Mouse (Mus musculus) embryonic facial prominence, embryonic 14.5 days (tissue): ENCODE measurements at regions not wholly inside any gene's neighbourhood (a gene's known extent, or its start where the extent isn't known, plus 50 kb on each side); places are given as distances from the start of the nearest gene placed in this dataset.
A peak's percentile ranks its signal among the peaks of the same experiment; 100 is the strongest.

Experiments
- ATAC-seq: fragments of 200-750 bp; cut with Nextera tagmentation; 2 replicates; pipeline ENCODE4 v1.8.0; 2017; ENCODE audit warnings: low read depth, moderate number of reproducible peaks, moderate TSS enrichment
- DNase-seq: peaks from one replicate; pipeline ENCODE4 v3.0.0-alpha.2; 2015; ENCODE audit warnings: low spot score
- H3K27ac ChIP-seq: fragments of 300-500 bp; sonication (generic); replicated peaks from 2 replicates; pipeline ENCODE4 v1.5.1; 2014; ENCODE audit warnings: low read depth, mild to moderate bottlenecking, low read length, moderate library complexity
- H3K27me3 ChIP-seq: fragments of 300-500 bp; sonication (generic); replicated peaks from 2 replicates; pipeline ENCODE4 v1.6.1; 2014; ENCODE audit warnings: low read length; ENCODE audit not compliant: control insufficient read depth, insufficient read depth
- H3K36me3 ChIP-seq: fragments of 300-500 bp; sonication (generic); 2 replicates; pipeline ENCODE4 v1.6.1; 2014; ENCODE audit warnings: low read length, mixed read lengths; ENCODE audit not compliant: control insufficient read depth, insufficient read depth
- H3K4me1 ChIP-seq: fragments of 300-500 bp; sonication (generic); 2 replicates; pipeline ENCODE4 v1.6.1; 2014; ENCODE audit warnings: antibody characterized with exemption, low read length; ENCODE audit not compliant: control insufficient read depth, insufficient read depth
- H3K4me2 ChIP-seq: fragments of 300-500 bp; sonication (generic); 2 replicates; pipeline ENCODE4 v1.6.1; 2014; ENCODE audit warnings: low read depth, mild to moderate bottlenecking, low read length, moderate library complexity, mixed read lengths
- H3K4me3 ChIP-seq: fragments of 300-500 bp; sonication (generic); 2 replicates; pipeline ENCODE4 v1.5.1; 2014; ENCODE audit warnings: low read depth, mild to moderate bottlenecking, low read length
- H3K9ac ChIP-seq: fragments of 300-500 bp; sonication (generic); 2 replicates; pipeline ENCODE4 v1.6.1; 2014; ENCODE audit warnings: low read depth, mild to moderate bottlenecking, low read length, moderate library complexity, mixed read lengths
- H3K9me3 ChIP-seq: fragments of 300-500 bp; sonication (generic); 2 replicates; pipeline ENCODE4 v1.6.1; 2016; ENCODE audit warnings: low read length; ENCODE audit not compliant: control insufficient read depth
- WGBS: fragments of 180-500 bp; shearing (Covaris S2); extraction: QIAGEN DNeasy Blood & Tissue Kit; methylation state at CpG from one replicate; pipeline ENCODE4 v1.1.7; 2014; 5-methylcytosine and 5-hydroxymethylcytosine counted together

GRCm38 (mm10) chr14:80265081-80265480 lies 281.2 kb downstream of the Olfm4 start:
- Histone ChIP-seq H3K27me3 (no peaks in the 10 kb centered on the region), H3K4me2 (no peak overlapping the region), H3K9ac (no peak overlapping the region), H3K27ac (no peak overlapping the region), H3K4me3 (no peak overlapping the region), H3K36me3 (no peaks in the 10 kb centered on the region), H3K4me1 (no peaks in the 10 kb centered on the region; the same call in 1 of the 2 replicates), H3K9me3 (no peaks in the 10 kb centered on the region)
- 69% methylated on average over 7 of the region's 7 CpGs for WGBS
- ATAC-seq (no peak), DNase-seq (no peak)

DNA sequence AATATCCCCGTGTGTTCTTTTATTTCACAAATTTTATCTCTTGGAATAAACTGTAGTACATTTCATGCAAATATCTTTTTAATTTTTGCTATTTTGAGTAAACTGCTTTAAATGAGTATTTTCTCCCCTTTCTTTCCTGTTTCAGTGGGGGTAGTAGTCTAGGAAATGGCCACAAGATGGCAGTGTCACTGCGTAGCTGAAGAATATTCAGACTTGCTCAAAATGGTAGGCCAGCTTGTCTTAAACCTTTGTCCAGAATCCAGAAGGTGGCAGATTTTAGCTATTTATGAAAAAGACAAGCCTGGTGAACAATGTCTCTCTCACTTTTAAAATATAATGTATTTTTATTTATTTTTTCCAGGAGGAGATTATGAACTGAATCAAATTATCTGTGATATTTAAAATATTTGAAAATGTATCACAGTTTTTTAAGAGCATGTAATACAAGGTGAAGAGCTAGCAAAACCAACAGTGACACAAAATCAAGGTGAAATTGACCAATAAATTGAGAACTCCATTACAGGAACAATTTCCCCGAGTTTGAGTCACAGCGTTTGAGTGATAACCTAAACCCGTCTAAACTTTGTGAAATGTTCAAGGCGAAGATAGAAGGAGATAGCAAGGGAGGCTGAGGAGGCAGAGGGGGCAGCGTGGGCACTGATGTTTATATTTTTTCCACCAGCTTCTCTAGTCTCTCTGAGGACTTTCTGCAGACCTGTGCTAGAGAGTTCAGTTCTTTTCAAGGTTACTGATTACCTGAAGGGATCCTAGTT lies 285.5 kb downstream of the Olfm4 start:
- Histone ChIP-seq H3K4me1 (no peaks in the 10 kb centered on the region; the same call in 1 of the 2 replicates), H3K36me3 (no peaks in the 10 kb centered on the region), H3K4me3 (no peak overlapping the region), H3K4me2 (no peak overlapping the region), H3K27ac (no peak overlapping the region), H3K9me3 (no peaks in the 10 kb centered on the region), H3K27me3 (no peaks in the 10 kb centered on the region), H3K9ac (no peak overlapping the region)
- DNase-seq, result peak; percentile 93
- 31% methylated on average over 7 of the region's 7 CpGs for WGBS
- ATAC-seq, result no peak

- H3K4me2 ChIP-seq, result no peak overlapping the region
- ATAC-seq (no peak), DNase-seq (no peak)
- no peaks in the 10 kb centered on the region for H3K27me3 ChIP-seq
- WGBS, result 47% methylated on average over 13 of the region's 13 CpGs
- H3K27ac ChIP-seq, result no peak overlapping the region
- no peaks in the 10 kb centered on the region for H3K36me3 ChIP-seq
- no peaks in the 10 kb centered on the region; the same call in 1 of the 2 replicates for H3K4me1 ChIP-seq
- H3K9me3 ChIP-seq, result no peaks in the 10 kb centered on the region
- no peak overlapping the region for H3K9ac ChIP-seq
- H3K4me3 ChIP-seq, result no peak overlapping the region
Measured at GRCm38 (mm10) chr14:80270063-80270462, 286.2 kb downstream of the Olfm4 start.

- ATAC-seq, result no peak
- no peak for DNase-seq
- no peaks in the 10 kb centered on the region for H3K27me3 ChIP-seq
- no peak overlapping the region for H3K9ac ChIP-seq
- H3K9me3 ChIP-seq, result no peaks in the 10 kb centered on the region
- H3K27ac ChIP-seq, result no peak overlapping the region
- H3K4me3 ChIP-seq, result no peak overlapping the region
- WGBS, result 69% methylated on average over 4 of the region's 4 CpGs
- no peak overlapping the region for H3K4me2 ChIP-seq
- no peaks in the 10 kb centered on the region for H3K4me1 ChIP-seq
- H3K36me3 ChIP-seq, result no peaks in the 10 kb centered on the region
Measured at GRCm38 (mm10) chr14:80280188-80280587, 296.3 kb downstream of the Olfm4 start.

DNA sequence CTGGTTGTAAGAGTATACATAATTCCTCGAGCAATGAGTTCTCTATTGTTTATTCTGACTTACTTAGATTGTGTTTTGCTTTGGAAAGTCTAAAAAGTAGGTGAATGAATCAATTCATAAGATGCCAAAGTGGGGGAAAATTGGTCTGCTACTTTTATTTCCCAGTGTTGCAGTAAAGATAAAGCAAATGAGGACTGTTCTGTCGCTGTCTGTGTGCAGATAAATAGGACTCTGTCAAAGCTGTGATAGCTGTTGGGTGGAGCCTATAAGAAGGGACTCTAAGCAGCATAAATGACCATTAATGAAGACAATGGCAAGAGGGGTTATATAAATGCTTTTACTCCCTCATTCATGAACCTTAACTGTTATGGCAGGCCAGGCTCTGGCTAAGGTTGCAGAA lies 299.8 kb downstream of the Olfm4 start:
- no peaks in the 10 kb centered on the region for H3K36me3 ChIP-seq
- no peak overlapping the region for H3K9ac ChIP-seq
- no peaks in the 10 kb centered on the region for H3K27me3 ChIP-seq
- H3K9me3 ChIP-seq, result no peaks in the 10 kb centered on the region
- H3K4me1 ChIP-seq, result no peaks in the 10 kb centered on the region
- no peak for DNase-seq
- H3K27ac ChIP-seq, result no peak overlapping the region
- no peak overlapping the region for H3K4me3 ChIP-seq
- H3K4me2 ChIP-seq, result no peak overlapping the region
- no peak for ATAC-seq
- 64% methylated on average over 2 of the region's 2 CpGs for WGBS

DNA sequence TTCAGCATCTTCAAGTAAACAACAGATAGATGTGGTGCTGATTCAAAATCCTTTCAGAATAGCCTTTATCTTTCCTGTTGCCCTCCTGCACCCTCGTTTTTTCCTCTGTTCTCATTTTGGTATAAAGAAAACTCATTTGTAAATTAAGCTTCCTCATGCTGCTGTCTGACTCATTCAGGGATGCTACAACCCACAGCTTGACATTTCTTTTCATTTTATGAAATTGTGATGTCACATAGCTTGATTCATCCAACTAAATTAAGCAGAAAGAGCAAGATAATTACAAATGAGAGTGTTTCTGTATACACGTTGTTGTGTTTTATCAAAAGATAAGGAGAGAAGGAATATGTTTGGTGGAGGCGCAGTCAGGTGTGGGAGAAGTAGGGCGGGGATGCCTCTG lies 307.5 kb downstream of the Olfm4 start:
- WGBS, result 85% methylated on average over 4 of the region's 4 CpGs
- Histone ChIP-seq H3K27ac (no peak overlapping the region), H3K36me3 (no peaks in the 10 kb centered on the region), H3K9ac (no peak overlapping the region), H3K4me2 (no peak overlapping the region), H3K9me3 (no peaks in the 10 kb centered on the region), H3K4me3 (no peak overlapping the region), H3K4me1 (no peaks in the 10 kb centered on the region), H3K27me3 (no peaks in the 10 kb centered on the region)
- ATAC-seq (no peak), DNase-seq (no peak)

GRCm38 (mm10) chr14:80293378-80293777 lies 309.5 kb downstream of the Olfm4 start:
- DNase-seq (no peak), ATAC-seq (no peak)
- Histone ChIP-seq H3K9ac (no peak overlapping the region), H3K4me1 (no peaks in the 10 kb centered on the region), H3K4me3 (no peak overlapping the region), H3K27me3 (no peaks in the 10 kb centered on the region), H3K36me3 (no peaks in the 10 kb centered on the region), H3K27ac (no peak overlapping the region), H3K4me2 (no peak overlapping the region), H3K9me3 (no peaks in the 10 kb centered on the region)
- 81% methylated on average over 4 of the region's 4 CpGs for WGBS

GRCm38 (mm10) chr14:80329651-80330050 lies 345.8 kb downstream of the Olfm4 start:
- no peaks in the 10 kb centered on the region for H3K27me3 ChIP-seq
- H3K4me3 ChIP-seq, result no peak overlapping the region
- no peaks in the 10 kb centered on the region for H3K36me3 ChIP-seq
- H3K9ac ChIP-seq, result no peak overlapping the region
- DNase-seq (no peak), ATAC-seq (no peak)
- H3K4me2 ChIP-seq, result no peak overlapping the region
- 0 out of 2 replicates have a peak, but pooled peaks cover 3% of the 10 kb centered on the region for H3K4me1 ChIP-seq
- no peak overlapping the region for H3K27ac ChIP-seq
- WGBS, result 22% methylated on average over 2 of the region's 2 CpGs
- no peaks in the 10 kb centered on the region for H3K9me3 ChIP-seq

DNA sequence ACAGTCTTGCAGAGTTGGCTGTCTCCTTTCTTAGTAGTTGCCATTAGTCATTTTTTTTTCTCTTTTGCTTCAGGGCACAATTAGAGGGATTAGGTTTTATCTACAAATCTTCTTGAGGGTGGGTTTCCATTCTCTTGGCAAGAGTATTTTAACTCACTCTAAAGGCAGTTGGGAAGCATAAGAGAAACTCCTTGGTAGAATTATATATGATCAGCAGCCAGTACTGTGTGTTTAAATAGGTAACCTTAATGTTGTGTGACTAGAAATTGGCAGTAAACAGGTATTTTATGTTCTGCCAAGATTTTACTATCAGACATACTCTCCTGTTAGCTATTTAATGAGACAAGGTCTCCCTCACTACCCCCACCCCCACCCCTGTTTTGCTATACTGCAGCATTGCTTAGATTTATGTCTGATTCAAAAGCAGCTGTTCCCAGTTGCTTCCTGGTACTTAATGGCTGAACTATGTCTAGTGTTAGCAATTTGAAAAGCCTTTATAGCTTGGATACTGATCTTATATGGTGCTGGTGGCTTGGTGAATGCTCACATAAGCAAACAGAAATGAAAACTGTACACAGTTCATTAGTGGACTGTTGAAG lies 378.2 kb downstream of the Olfm4 start:
- H3K4me2 ChIP-seq, result no peak overlapping the region
- H3K27ac ChIP-seq, result no peak overlapping the region
- no peak overlapping the region for H3K4me3 ChIP-seq
- no peaks in the 10 kb centered on the region for H3K27me3 ChIP-seq
- DNase-seq (no peak), ATAC-seq (no peak)
- H3K9ac ChIP-seq, result no peak overlapping the region
- no peaks in the 10 kb centered on the region for H3K4me1 ChIP-seq
- H3K9me3 ChIP-seq, result no peaks in the 10 kb centered on the region
- no peaks in the 10 kb centered on the region for H3K36me3 ChIP-seq
